Mouse (Mus musculus) forebrain, embryonic 16.5 days (tissue): ENCODE data around the gene Olfr551. TPM values are rescaled to one million over a fixed set of nuclear protein-coding genes. Genes with fewer than 3 reads are reported as not detected.

Experiments
- polyA plus RNA-seq: library from polyadenylated mRNA; unstranded; fragments of >200 nt; fragmentation: Nextera tagmentation; extraction: Ambion mirVana; gene quantifications from 2 replicates; pipeline ENCODE4 v1.2.1, GENCODE M21; 2015

Gene Olfr551
- polyA plus RNA-seq, 1 experiment from 2014 or later: not detected

Other genes with a start within 250 kb of the Olfr551 start
- gene Rrm1, start 150.2 kb downstream of the Olfr551 start, polyA plus RNA-seq: 79.3 and 96.2 TPM in 2 replicates
- gene Olfr543, start 110.2 kb downstream of the Olfr551 start, polyA plus RNA-seq: 0.43 and 0.66 TPM in 2 replicates
- 0.10 TPM in 2 replicates for gene Olfr544, start 103.6 kb downstream of the Olfr551 start, polyA plus RNA-seq
- gene Olfr545, start 92.3 kb downstream of the Olfr551 start, polyA plus RNA-seq: 0.17 TPM in 1 of 2 replicates, not detected in the other
- not detected in 2 replicates for gene Olfr547, start 57.1 kb downstream of the Olfr551 start, polyA plus RNA-seq
- not detected in 2 replicates for gene Olfr548-ps1, start 51.0 kb downstream of the Olfr551 start, polyA plus RNA-seq
- gene Olfr549, start 42.0 kb downstream of the Olfr551 start, polyA plus RNA-seq: not detected in 2 replicates
- gene Trim21, start 26.4 kb downstream of the Olfr551 start, polyA plus RNA-seq: 0.41 TPM in 1 of 2 replicates, not detected in the other
- not detected in 2 replicates for gene Olfr550, start 20.4 kb downstream of the Olfr551 start, polyA plus RNA-seq
- gene Olfr552, start 5.9 kb upstream of the Olfr551 start, polyA plus RNA-seq: not detected in 2 replicates
- not detected in 2 replicates for gene Olfr553, start 26.3 kb upstream of the Olfr551 start, polyA plus RNA-seq
- not detected in 2 replicates for gene Olfr554, start 46.5 kb upstream of the Olfr551 start, polyA plus RNA-seq
- not detected in 2 replicates for gene Olfr555, start 66.9 kb upstream of the Olfr551 start, polyA plus RNA-seq
- not detected in 2 replicates for gene Olfr556, start 73.0 kb upstream of the Olfr551 start, polyA plus RNA-seq
- 5.6 and 5.8 TPM in 2 replicates for gene Trim68, start 95.4 kb upstream of the Olfr551 start, polyA plus RNA-seq
- not detected in 2 replicates for gene Olfr557, start 104.0 kb upstream of the Olfr551 start, polyA plus RNA-seq
- gene Olfr558, start 110.3 kb upstream of the Olfr551 start, polyA plus RNA-seq: not detected in 2 replicates
- gene Olfr33, start 127.2 kb upstream of the Olfr551 start, polyA plus RNA-seq: not detected in 2 replicates
- gene Olfr559, start 135.6 kb upstream of the Olfr551 start, polyA plus RNA-seq: not detected in 2 replicates
- not detected in 2 replicates for gene Olfr560, start 167.5 kb upstream of the Olfr551 start, polyA plus RNA-seq
- gene Olfr78, start 167.6 kb upstream of the Olfr551 start, polyA plus RNA-seq: not detected in 2 replicates
- not detected in 2 replicates for gene Olfr561, start 179.3 kb upstream of the Olfr551 start, polyA plus RNA-seq
- not detected in 2 replicates for gene Olfr564, start 211.6 kb upstream of the Olfr551 start, polyA plus RNA-seq